Mouse (Mus musculus) stomach, postnatal 0 days (tissue): Measurements from ENCODE around the gene Xrcc1.

ENCODE experiments used
- CTCF ChIP-seq: IDR thresholded peaks from 2 replicates; pipeline ENCODE4 v1.5.1; 2016; ENCODE audit warnings: antibody characterized with exemption, low read depth, mild to moderate bottlenecking, moderate library complexity
- EP300 ChIP-seq: optimal IDR thresholded peaks from 2 replicates; pipeline ENCODE3; 2016; ENCODE audit warnings: antibody characterized with exemption

GRCm38 (mm10) chr7:24588336-24588735 is 42.2 kb downstream of the Xrcc1 start:
- TF ChIP-seq CTCF = no peak
- TF ChIP-seq EP300 = no peak
